Mouse (Mus musculus): ENCODE data around the gene Fam131a. TPM values are rescaled to one million over a fixed set of nuclear protein-coding genes. Genes with fewer than 3 reads are reported as not detected.

Fam131a gene
- polyA plus RNA-seq, 1 experiment from 2014 or later, result 32.7 TPM

GRCm38 (mm10) chr16:20712190-20712589, 19.1 kb downstream of the Fam131a start:
- WGBS, result 78% methylated on average over 9 of the region's 9 CpGs
- no peak overlapping the region for H3K4me3 ChIP-seq
- no peaks in the 10 kb centered on the region for H3K9me3 ChIP-seq
- no peaks in the 10 kb centered on the region for H3K27me3 ChIP-seq
- no peak overlapping the region for H3K27ac ChIP-seq
- H3K9ac ChIP-seq, result no peak overlapping the region
- no peak overlapping the region for H3K4me2 ChIP-seq
- H3K36me3 ChIP-seq, result peaks cover 62% of the 10 kb centered on the region
- H3K4me1 ChIP-seq (replicated peaks), result peaks cover 32% of the 10 kb centered on the region
- ATAC-seq (ENCODE audit: low FRiP score), result no peak

DNA sequence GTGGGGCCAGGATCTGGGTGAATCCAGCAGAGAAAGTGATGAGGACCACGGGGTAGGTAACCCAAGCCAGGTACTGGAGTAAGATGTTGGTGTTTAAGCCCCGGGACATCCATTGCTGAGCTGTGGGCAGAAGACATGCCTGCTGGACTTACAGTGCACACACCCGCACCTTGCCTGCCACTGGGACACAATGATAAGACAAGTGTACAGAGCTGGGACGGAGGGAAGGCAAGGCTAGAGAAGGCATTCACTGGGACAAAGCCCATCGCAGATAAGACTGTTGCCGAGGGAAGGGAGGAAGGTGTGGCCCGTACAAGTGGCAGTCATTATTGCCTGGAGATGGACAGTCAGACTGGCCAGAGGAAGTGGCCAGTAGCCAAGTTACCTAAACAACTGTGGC, 19.8 kb downstream of the Fam131a start:
- WGBS, result 96% methylated on average over 7 of the region's 7 CpGs
- Histone ChIP-seq H3K27me3 (no peaks in the 10 kb centered on the region), H3K36me3 (peaks cover 55% of the 10 kb centered on the region), H3K9ac (no peak overlapping the region), H3K27ac (no peak overlapping the region), H3K9me3 (no peaks in the 10 kb centered on the region), H3K4me1 (replicated peaks) (peaks cover 34% of the 10 kb centered on the region), H3K4me3 (no peak overlapping the region), H3K4me2 (no peak overlapping the region)
- no peak for ATAC-seq (ENCODE audit: low FRiP score)

GRCm38 (mm10) chr16:20714307-20715080, 21.5 kb downstream of the Fam131a start:
- Histone ChIP-seq H3K9me3 (no peaks in the 10 kb centered on the region), H3K27me3 (no peaks in the 10 kb centered on the region), H3K4me2 (peak overlapping the region; percentile 96), H3K4me3 (peak overlapping the region; percentile 69), H3K9ac (peak overlapping the region; percentile 86), H3K36me3 (peaks cover 42% of the 10 kb centered on the region), H3K27ac (0 out of 2 replicates have a peak overlapping the region, but pooled peaks have one; percentile 18), H3K4me1 (replicated peaks) (peaks cover 44% of the 10 kb centered on the region)
- ATAC-seq (ENCODE audit: low FRiP score), result no peak
- WGBS, result 25% methylated on average over 11 of the region's 11 CpGs

DNA sequence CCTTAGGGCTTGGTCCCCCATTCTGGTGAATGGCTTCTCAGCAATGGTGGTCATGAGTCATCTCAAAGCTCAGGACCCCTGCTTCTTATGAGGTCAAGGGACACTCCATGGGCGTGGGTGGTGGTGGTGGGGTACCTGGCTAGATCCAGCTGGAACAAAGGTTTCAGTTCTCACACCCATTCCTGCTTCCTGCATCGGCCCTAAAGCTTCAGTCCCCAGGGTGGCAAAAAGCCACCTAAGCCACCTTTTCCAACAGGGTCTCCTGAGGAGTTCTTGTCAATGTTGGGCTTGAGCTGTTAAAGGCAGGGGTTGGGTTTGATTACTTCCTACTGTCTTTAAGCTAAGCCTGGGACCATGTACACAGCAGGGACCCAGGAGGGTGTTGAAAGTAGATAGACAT, 22.1 kb downstream of the Fam131a start:
- Histone ChIP-seq H3K27me3 (no peaks in the 10 kb centered on the region), H3K4me1 (replicated peaks) (peaks cover 44% of the 10 kb centered on the region), H3K9me3 (no peaks in the 10 kb centered on the region), H3K4me3 (peak overlapping the region; percentile 69), H3K27ac (0 out of 2 replicates have a peak overlapping the region, but pooled peaks have one; percentile 30), H3K36me3 (peaks cover 42% of the 10 kb centered on the region), H3K4me2 (peak overlapping the region; percentile 96), H3K9ac (peak overlapping the region; percentile 86)
- ATAC-seq (ENCODE audit: low FRiP score), result no peak
- WGBS, result 58% methylated on average over 2 of the region's 2 CpGs

- Histone ChIP-seq H3K4me2 (peak overlapping the region; percentile 96), H3K36me3 (peaks cover 42% of the 10 kb centered on the region), H3K27me3 (no peaks in the 10 kb centered on the region), H3K4me3 (peak overlapping the region; percentile 69), H3K9me3 (no peaks in the 10 kb centered on the region), H3K4me1 (replicated peaks) (peaks cover 44% of the 10 kb centered on the region), H3K9ac (peak overlapping the region; percentile 86), H3K27ac (peak overlapping the region; percentile 95)
- no peak; the same call in 1 of the 2 replicates for ATAC-seq (ENCODE audit: low FRiP score)
- under 1% methylated on average over 11 of the region's 12 CpGs for WGBS
Measured at GRCm38 (mm10) chr16:20715566-20715965, 22.5 kb downstream of the Fam131a start.

GRCm38 (mm10) chr16:20715976-20716840, 23.2 kb downstream of the Fam131a start:
- under 1% methylated on average over 63 of the region's 68 CpGs for WGBS
- peak; percentile 81 for ATAC-seq (ENCODE audit: low FRiP score)
- peaks cover 44% of the 10 kb centered on the region for H3K4me1 ChIP-seq (replicated peaks)

GRCm38 (mm10) chr16:20716841-20717180, 23.8 kb downstream of the Fam131a start:
- peak overlapping the region; percentile 69 for H3K4me3 ChIP-seq
- H3K27ac ChIP-seq, result peak overlapping the region; percentile 95
- H3K9ac ChIP-seq, result peak overlapping the region; percentile 86
- H3K4me2 ChIP-seq, result peak overlapping the region; percentile 96
- H3K4me1 ChIP-seq (replicated peaks), result peaks cover 44% of the 10 kb centered on the region
- peaks cover 37% of the 10 kb centered on the region for H3K36me3 ChIP-seq
- no peaks in the 10 kb centered on the region for H3K27me3 ChIP-seq
- 0% methylated on average over 8 of the region's 8 CpGs for WGBS
- ATAC-seq (ENCODE audit: low FRiP score), result no peak
- no peaks in the 10 kb centered on the region for H3K9me3 ChIP-seq

More at GRCm38 (mm10) chr16:20715976-20716840, 23.2 kb downstream of the Fam131a start:
- Histone ChIP-seq H3K9ac (peak overlapping the region; percentile 86), H3K27ac (peak overlapping the region; percentile 95), H3K4me3 (peak overlapping the region; percentile 69), H3K9me3 (no peaks in the 10 kb centered on the region), H3K36me3 (peaks cover 37% of the 10 kb centered on the region), H3K27me3 (no peaks in the 10 kb centered on the region), H3K4me2 (peak overlapping the region; percentile 96)

DNA sequence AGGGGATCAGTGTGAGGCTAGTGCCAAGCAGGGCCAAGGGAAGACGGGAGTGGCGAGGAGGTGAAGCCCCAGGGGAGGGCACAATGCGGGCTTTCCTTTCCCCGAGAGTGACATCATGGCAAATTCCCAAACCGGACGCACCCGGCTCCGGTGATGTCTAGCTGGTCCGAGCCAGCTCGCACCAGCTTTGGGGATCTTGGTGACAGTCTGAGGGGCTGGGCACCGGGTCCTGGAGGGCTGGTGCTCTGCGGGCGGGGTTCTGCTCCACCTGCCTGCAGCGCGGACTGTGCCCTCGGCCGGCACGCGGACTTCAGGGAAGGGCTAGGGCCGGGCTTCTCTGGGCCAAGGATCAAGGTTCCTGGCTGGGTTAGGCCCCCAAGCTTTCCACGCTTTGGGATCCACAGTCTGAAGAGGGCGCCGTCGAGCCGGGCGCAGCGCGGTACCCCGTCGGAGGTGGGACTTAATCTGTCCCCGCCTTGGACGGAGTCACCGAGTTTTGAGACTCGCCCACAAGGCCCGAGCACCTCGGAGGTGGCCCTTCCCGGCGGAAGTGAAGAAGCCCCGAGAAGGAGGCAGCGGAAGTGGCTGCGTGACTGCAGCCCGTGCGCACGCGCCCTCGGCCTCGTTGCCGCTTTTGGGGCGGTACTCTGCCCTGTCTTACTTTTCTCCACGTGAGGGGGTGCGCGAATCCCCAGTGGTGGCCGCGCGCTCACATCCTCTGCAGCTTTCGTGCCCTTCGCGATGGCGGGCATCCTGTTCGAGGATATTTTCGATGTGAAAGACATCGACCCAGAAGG, 24.3 kb downstream of the Fam131a start, which contains the start of the genes Polr2h and Clcn2:
TSS of gene Polr2h (plus strand) at position 485 of the 797 bp plus-strand sequence.
TSS of gene Clcn2 (minus strand) at position 566 of the 797 bp plus-strand sequence.
- Histone ChIP-seq H3K27me3 (no peaks in the 10 kb centered on the region), H3K4me3 (peak within 1 kb of the TSS; percentile 69), H3K36me3 (peaks cover 37% of the 10 kb centered on the region), H3K4me1 (replicated peaks) (peaks cover 44% of the 10 kb centered on the region), H3K9me3 (no peaks in the 10 kb centered on the region), H3K27ac (peak within 1 kb of the TSS; percentile 95), H3K9ac (peak within 1 kb of the TSS; percentile 86), H3K4me2 (peak within 1 kb of the TSS; percentile 96)
- ATAC-seq (ENCODE audit: low FRiP score), result peak; percentile 73
- under 1% methylated on average over 62 of the region's 62 CpGs for WGBS

- WGBS, result 4% methylated on average over 18 of the region's 18 CpGs
- no peaks in the 10 kb centered on the region for H3K27me3 ChIP-seq
- H3K4me1 ChIP-seq (replicated peaks), result peaks cover 44% of the 10 kb centered on the region
- H3K27ac ChIP-seq, result peak overlapping the region; percentile 95
- peak overlapping the region; percentile 96 for H3K4me2 ChIP-seq
- H3K9ac ChIP-seq, result peak overlapping the region; percentile 86
- peaks cover 32% of the 10 kb centered on the region for H3K36me3 ChIP-seq
- H3K4me3 ChIP-seq, result peak overlapping the region; percentile 69
- peak; percentile 9 for ATAC-seq (ENCODE audit: low FRiP score)
- H3K9me3 ChIP-seq, result no peaks in the 10 kb centered on the region
Measured at GRCm38 (mm10) chr16:20717978-20718670, 25.1 kb downstream of the Fam131a start.

GRCm38 (mm10) chr16:20721808-20722207, 28.8 kb downstream of the Fam131a start:
- peaks cover 19% of the 10 kb centered on the region for H3K4me1 ChIP-seq (replicated peaks)
- no peak for ATAC-seq (ENCODE audit: low FRiP score)
- H3K27me3 ChIP-seq, result no peaks in the 10 kb centered on the region
- H3K4me2 ChIP-seq, result no peak overlapping the region
- WGBS, result 90% methylated on average over 10 of the region's 10 CpGs
- H3K36me3 ChIP-seq, result peaks cover 28% of the 10 kb centered on the region
- no peak overlapping the region for H3K27ac ChIP-seq
- no peak overlapping the region for H3K9ac ChIP-seq
- H3K9me3 ChIP-seq, result no peaks in the 10 kb centered on the region
- no peak overlapping the region for H3K4me3 ChIP-seq

- Histone ChIP-seq H3K4me3 (no peak overlapping the region), H3K36me3 (peaks cover 28% of the 10 kb centered on the region), H3K4me2 (no peak overlapping the region), H3K9me3 (no peaks in the 10 kb centered on the region), H3K9ac (no peak overlapping the region), H3K27me3 (no peaks in the 10 kb centered on the region), H3K4me1 (replicated peaks) (peaks cover 14% of the 10 kb centered on the region), H3K27ac (no peak overlapping the region)
- 71% methylated on average over 4 of the region's 4 CpGs for WGBS
- ATAC-seq (ENCODE audit: low FRiP score), result no peak
Measured at GRCm38 (mm10) chr16:20722736-20723135, 29.7 kb downstream of the Fam131a start.
